Mouse (Mus musculus): ENCODE data around the gene Armh1. TPM values are rescaled to one million over a fixed set of nuclear protein-coding genes. Genes with fewer than 3 reads are reported as not detected.

The Armh1 gene
- polyA plus RNA-seq, 1 experiment = not detected

DNA sequence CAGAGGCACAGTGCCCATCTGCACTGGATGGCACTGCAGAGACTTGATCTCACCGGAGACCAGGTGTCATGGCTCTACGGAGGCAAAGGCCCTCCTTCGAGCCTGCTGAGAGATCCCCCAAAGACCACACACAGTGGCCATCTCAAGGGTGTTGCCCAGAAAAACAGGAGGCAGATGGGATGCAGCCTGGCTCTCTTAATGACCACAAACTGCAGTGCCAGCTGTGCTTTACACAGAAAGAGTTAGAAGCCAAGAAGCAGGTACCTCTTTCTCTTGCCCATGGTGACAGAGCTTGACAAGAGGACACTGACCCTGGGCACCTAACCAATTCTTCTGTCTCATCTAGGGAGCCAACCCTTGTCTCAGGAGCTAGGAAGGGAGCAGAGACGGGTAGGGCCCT is 32.4 kb upstream of the Armh1 start:
- no peak for TF ChIP-seq CTCF (IDR thresholded peaks at IDR 0.05; ENCODE audit: control insufficient read depth, insufficient read depth, low read length)
- TF ChIP-seq POLR2A (IDR thresholded peaks at IDR 0.05; ENCODE audit: borderline replicate concordance, control insufficient read depth, low read depth, low read length) = no peak
- no peak overlapping the region for H3K27ac ChIP-seq (ENCODE audit: control insufficient read depth, insufficient read depth, low read depth, low read length, poor library complexity)
- 84% methylated on average over 4 of the region's 4 CpGs for WGBS
- no peaks in the 10 kb centered on the region for H3K4me1 ChIP-seq (ENCODE audit: control insufficient read depth, insufficient read depth, low read length)
- H3K4me3 ChIP-seq (replicated peaks; ENCODE audit: control insufficient read depth, low read depth, low read length) = no peak overlapping the region

DNA sequence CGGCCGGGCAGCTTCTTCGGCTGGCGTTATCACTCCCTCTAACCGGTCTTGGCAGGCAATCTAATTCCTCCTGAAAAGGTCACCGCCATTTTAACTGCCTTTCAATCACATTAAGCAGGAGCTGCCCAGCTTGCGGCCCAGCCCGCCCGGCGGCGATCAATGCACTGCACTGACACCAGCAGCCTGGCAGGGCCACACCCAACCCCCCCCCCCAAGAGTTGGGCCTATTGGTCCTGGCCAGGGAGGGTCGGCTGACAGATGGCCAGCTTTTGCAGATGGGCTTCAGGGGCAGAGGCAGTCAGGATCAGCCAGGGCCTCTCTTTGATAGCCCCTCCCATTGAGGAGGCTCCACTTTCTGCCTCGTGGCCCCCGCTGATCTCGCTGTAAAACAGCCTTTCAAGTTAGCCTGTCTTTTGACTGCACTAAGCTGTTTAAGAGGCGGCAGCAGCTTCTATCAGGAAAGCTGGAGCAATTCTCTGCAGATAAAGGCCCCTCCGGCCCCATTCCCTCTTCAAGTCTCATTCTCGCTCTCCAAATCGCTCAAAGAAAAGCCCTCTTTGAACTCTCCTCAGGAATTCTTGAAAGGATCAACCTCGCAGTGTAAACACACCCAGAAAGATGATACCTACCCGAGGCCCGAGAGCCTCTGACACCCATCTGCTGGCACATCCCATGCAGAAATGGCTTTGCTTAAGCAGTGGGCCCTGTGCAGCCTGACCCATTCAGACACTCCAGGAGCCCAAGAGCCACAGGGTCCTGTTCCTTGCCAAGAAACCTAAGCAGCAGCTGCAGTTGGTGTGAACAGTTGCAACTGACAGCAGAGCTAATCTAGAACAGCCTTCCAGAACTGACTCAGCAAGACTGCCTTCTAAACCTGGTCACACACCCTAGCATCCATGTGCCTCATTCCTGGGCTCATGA is 31.6 kb upstream of the Armh1 start:
- TF ChIP-seq POLR2A (IDR thresholded peaks at IDR 0.05; ENCODE audit: borderline replicate concordance, control insufficient read depth, low read depth, low read length) = no peak
- no peak for TF ChIP-seq CTCF (IDR thresholded peaks at IDR 0.05; ENCODE audit: control insufficient read depth, insufficient read depth, low read length)
- Histone ChIP-seq H3K4me1 (ENCODE audit: control insufficient read depth, insufficient read depth, low read length) (no peaks in the 10 kb centered on the region), H3K4me3 (replicated peaks; ENCODE audit: control insufficient read depth, low read depth, low read length) (no peak overlapping the region), H3K27ac (ENCODE audit: control insufficient read depth, insufficient read depth, low read depth, low read length, poor library complexity) (no peak overlapping the region)
- WGBS = 86% methylated on average over 22 of the region's 22 CpGs

DNA sequence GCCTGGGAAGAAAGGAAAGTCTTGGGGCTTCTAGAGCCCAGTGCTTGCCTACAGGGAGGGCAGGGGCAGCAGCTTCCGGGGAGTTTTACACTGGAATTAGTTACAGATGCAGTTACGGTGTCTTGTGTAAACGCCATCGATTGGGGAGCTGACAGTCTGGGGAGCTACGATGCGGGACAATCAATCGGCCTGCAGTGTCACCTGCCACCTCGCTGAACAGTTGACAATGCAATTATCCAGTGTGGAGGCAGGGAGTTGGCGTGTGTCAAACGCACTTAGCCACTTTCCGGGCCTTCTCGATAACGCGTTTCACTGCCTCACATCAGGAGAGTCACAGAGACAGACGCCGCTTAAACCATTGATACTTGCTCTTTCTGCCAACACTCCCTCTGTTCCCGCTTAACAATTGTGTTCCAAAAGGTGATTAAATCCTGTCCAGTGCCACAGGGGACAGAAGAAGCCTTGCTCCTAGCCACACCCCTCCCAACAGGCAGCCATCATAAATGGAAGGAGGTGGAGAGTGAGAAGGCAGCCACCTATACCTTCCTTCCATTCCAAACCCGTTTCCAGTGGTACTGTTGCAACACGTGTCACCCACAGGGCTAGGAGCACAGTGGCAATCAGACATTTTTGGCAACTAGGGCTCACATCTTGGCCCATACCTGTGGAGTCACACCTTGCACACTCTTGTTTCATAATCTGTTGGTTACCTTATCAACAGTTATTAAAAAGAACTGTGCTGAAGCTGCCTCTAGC is 29.3 kb upstream of the Armh1 start:
- 87% methylated on average over 19 of the region's 19 CpGs for WGBS
- no peaks in the 10 kb centered on the region for H3K4me1 ChIP-seq (ENCODE audit: control insufficient read depth, insufficient read depth, low read length)
- TF ChIP-seq CTCF (IDR thresholded peaks at IDR 0.05; ENCODE audit: control insufficient read depth, insufficient read depth, low read length) (no peak), POLR2A (IDR thresholded peaks at IDR 0.05; ENCODE audit: borderline replicate concordance, control insufficient read depth, low read depth, low read length) (no peak)
- no peak overlapping the region for H3K4me3 ChIP-seq (replicated peaks; ENCODE audit: control insufficient read depth, low read depth, low read length)
- no peak overlapping the region for H3K27ac ChIP-seq (ENCODE audit: control insufficient read depth, insufficient read depth, low read depth, low read length, poor library complexity)

DNA sequence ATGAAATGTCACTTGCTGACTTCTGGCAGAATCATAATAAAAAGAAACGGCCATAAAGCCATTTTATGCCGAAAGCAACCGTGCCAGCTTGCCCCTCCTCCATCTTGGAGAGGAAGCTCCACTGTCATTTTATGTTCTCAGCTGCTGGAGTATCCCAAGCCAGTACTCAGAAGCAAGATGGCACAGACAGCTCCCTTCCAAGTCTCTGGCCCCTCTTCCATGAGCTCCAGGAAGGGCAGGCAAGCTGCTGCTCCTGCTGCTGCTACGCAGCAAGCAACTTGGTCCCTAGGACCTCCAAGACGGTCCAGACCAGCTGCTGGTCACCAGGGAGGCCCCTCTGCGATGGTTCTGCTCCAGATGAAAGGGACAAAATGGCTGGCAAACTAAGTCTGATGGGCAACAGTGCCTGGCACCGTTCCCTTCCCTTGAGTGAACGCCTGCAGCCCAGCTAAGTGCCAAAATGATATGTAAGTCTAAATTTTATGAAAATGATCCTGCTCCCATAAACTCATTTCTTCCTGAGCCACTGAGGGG is 28.5 kb upstream of the Armh1 start:
- 92% methylated on average over 8 of the region's 8 CpGs for WGBS
- Histone ChIP-seq H3K4me1 (ENCODE audit: control insufficient read depth, insufficient read depth, low read length) (no peaks in the 10 kb centered on the region), H3K4me3 (replicated peaks; ENCODE audit: control insufficient read depth, low read depth, low read length) (no peak overlapping the region), H3K27ac (ENCODE audit: control insufficient read depth, insufficient read depth, low read depth, low read length, poor library complexity) (no peak overlapping the region)
- TF ChIP-seq CTCF (IDR thresholded peaks at IDR 0.05; ENCODE audit: control insufficient read depth, insufficient read depth, low read length) (no peak), POLR2A (IDR thresholded peaks at IDR 0.05; ENCODE audit: borderline replicate concordance, control insufficient read depth, low read depth, low read length) (no peak)

DNA sequence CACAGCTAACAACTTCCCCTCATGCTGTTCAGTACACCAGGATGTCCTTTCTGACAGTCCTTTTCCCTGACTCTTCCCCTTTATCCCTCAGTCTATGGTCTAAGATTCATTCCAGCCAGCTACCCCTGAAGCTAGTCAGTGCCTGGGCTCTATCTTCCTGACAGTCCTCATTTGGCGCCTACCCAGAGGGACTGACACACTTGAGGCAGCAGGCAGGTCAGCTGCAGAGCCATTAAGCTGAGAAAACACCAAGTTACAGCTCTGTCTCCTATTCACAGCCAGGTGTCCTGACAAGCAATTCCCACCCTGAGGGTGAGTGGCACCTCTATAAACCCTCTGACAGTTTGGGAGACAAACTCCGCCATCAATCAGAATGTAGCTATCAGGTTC is 27.3 kb upstream of the Armh1 start:
- Histone ChIP-seq H3K27ac (ENCODE audit: control insufficient read depth, insufficient read depth, low read depth, low read length, poor library complexity) (no peak overlapping the region), H3K4me3 (replicated peaks; ENCODE audit: control insufficient read depth, low read depth, low read length) (no peak overlapping the region), H3K4me1 (ENCODE audit: control insufficient read depth, insufficient read depth, low read length) (no peaks in the 10 kb centered on the region)
- WGBS = 75% methylated on average over 2 of the region's 2 CpGs
- no peak for TF ChIP-seq POLR2A (IDR thresholded peaks at IDR 0.05; ENCODE audit: borderline replicate concordance, control insufficient read depth, low read depth, low read length)
- no peak for TF ChIP-seq CTCF (IDR thresholded peaks at IDR 0.05; ENCODE audit: control insufficient read depth, insufficient read depth, low read length)

DNA sequence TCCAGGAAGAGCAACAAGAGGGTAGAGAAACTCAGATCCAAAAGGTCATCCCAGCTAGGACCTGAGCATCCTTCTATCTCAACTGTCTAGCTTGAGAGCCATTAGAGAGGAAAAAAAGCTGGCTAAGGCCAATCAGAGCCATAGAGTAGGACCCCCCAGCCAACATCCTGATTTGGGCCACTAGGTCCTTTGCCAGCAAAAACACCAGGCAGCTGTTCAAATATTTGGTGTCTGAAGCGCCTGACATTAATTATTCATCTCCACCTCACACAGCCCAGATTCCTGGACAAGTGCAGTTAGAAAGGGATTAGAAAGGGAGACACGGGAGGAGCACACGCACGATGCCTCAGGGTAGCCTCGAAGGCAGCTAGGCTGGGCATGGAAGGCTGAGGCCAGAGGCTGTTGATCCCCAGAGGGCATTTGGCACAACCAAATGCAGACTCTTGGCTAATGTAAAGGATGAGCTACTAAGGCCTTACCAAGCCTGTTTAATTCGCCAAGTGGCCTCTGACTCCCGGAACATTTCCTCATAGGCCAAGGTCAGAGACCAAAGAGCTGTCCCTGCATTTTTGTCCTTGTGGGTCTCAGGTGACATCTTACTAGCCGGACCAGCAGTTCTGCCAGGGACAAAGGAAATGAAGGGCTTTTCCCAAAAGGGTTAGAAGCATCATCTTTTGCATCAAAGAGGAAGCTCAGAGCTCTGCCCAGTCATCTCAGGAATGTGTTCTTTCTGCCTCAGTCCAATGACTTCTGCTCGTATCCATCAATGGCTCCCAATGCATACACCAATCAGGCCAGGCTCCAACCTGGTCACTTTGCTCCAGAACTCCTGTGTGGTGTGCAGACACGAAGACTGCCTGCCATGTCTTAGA is 26.7 kb upstream of the Armh1 start:
- H3K4me1 ChIP-seq (ENCODE audit: control insufficient read depth, insufficient read depth, low read length) = no peaks in the 10 kb centered on the region
- TF ChIP-seq POLR2A (IDR thresholded peaks at IDR 0.05; ENCODE audit: borderline replicate concordance, control insufficient read depth, low read depth, low read length) (no peak), CTCF (IDR thresholded peaks at IDR 0.05; ENCODE audit: control insufficient read depth, insufficient read depth, low read length) (no peak)
- WGBS = 91% methylated on average over 10 of the region's 10 CpGs
- H3K4me3 ChIP-seq (replicated peaks; ENCODE audit: control insufficient read depth, low read depth, low read length) = no peak overlapping the region
- no peak overlapping the region for H3K27ac ChIP-seq (ENCODE audit: control insufficient read depth, insufficient read depth, low read depth, low read length, poor library complexity)

DNA sequence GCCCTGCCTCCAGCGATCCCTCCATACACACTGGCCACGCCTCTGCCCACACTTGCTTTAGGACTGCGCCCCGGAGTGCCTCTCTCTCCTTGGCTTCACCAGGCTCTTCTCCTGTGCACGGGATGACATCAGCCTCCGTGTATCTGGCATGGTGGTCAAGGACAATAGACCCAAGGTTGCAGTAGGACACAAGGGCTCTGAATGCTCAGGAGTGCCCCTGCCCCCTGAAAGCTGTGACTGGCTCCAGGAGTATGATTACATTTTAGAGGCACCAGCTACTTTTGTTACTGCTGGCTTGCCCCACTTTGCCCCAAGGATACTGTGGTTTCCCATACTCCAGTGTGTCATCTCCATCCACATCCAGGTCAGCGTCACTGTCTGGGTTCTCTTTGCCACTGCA is 25.8 kb upstream of the Armh1 start:
- no peak for TF ChIP-seq POLR2A (IDR thresholded peaks at IDR 0.05; ENCODE audit: borderline replicate concordance, control insufficient read depth, low read depth, low read length)
- Histone ChIP-seq H3K27ac (ENCODE audit: control insufficient read depth, insufficient read depth, low read depth, low read length, poor library complexity) (no peak overlapping the region), H3K4me3 (replicated peaks; ENCODE audit: control insufficient read depth, low read depth, low read length) (no peak overlapping the region), H3K4me1 (ENCODE audit: control insufficient read depth, insufficient read depth, low read length) (no peaks in the 10 kb centered on the region)
- 92% methylated on average over 7 of the region's 7 CpGs for WGBS
